Mouse (Mus musculus) left cerebral cortex, postnatal 4 days (tissue): Measurements from ENCODE around the gene Ccdc186. TPM values are rescaled to one million over a fixed set of nuclear protein-coding genes. Genes with fewer than 3 reads are reported as not detected.

Source experiments
- DNase-seq: peaks from one replicate; pipeline ENCODE4 v3.0.0-alpha.2; 2022
- intact Hi-C: fragments of 180-260 bp; cut with DNase I; formaldehyde crosslinking; loops from one replicate; pipeline ENCODE4 v1.15.1; 2025
- total RNA-seq, 2 experiments: library from RNA; stranded (reverse); gene quantifications; 2 replicates each; pipeline ENCODE4 v1.2.3; 2021

Gene Ccdc186
- 10 to 100 TPM; 41.4 to 42.1 TPM for total RNA-seq

- intact Hi-C loops, result no loop called here
- DNase-seq, result peak; percentile 97
These were observed at the start of gene Ccdc186 for GRCm38 (mm10) chr19:56821798-56822447. Gene Ccdc186, minus strand, starts transcription at chr19:56822190.

GRCm38 (mm10) chr19:56867701-56868100, 45.7 kb upstream of the Ccdc186 start:
- intact Hi-C loops, result no loop called here
- DNase-seq, result no peak

GRCm38 (mm10) chr19:56856455-56856854, 34.5 kb upstream of the Ccdc186 start:
- no peak for DNase-seq
- intact Hi-C loops, result no loop called here

GRCm38 (mm10) chr19:56852590-56852989, 30.6 kb upstream of the Ccdc186 start:
- intact Hi-C loops, result no loop called here

GRCm38 (mm10) chr19:56842974-56843373, 21.0 kb upstream of the Ccdc186 start:
- intact Hi-C loops, result no loop called here
- no peak for DNase-seq

More at GRCm38 (mm10) chr19:56852590-56852989, 30.6 kb upstream of the Ccdc186 start:
- no peak for DNase-seq

GRCm38 (mm10) chr19:56838942-56839706, 17.1 kb upstream of the Ccdc186 start:
- DNase-seq, result no peak
- intact Hi-C loops, result loop anchor here (10.0 kb wide), 1 partner anchor 56 kb away; no protein-coding TSS in a partner anchor

- peak; percentile 31 for DNase-seq
These were observed 13.3 kb upstream of the Ccdc186 start for GRCm38 (mm10) chr19:56835340-56835739.

GRCm38 (mm10) chr19:56830163-56830562, 8.2 kb upstream of the Ccdc186 start:
- intact Hi-C loops, result loop anchor here (10.0 kb wide), 1 partner anchor 65 kb away; no protein-coding TSS in a partner anchor
- DNase-seq, result no peak

More at GRCm38 (mm10) chr19:56835340-56835739, 13.3 kb upstream of the Ccdc186 start:
- intact Hi-C loops, result loop anchor here (10.0 kb wide), 1 partner anchor 59 kb away; no protein-coding TSS in a partner anchor

- DNase-seq, result no peak
- intact Hi-C loops, result no loop called here
These were observed 7.3 kb upstream of the Ccdc186 start for GRCm38 (mm10) chr19:56829267-56829666.

- intact Hi-C loops, result no loop called here
- no peak for DNase-seq
These were observed 6.3 kb upstream of the Ccdc186 start for GRCm38 (mm10) chr19:56828305-56828704.

- no peak for DNase-seq
- intact Hi-C loops, result no loop called here
These were observed 4.1 kb upstream of the Ccdc186 start, which contains the start of gene Tdrd1 for GRCm38 (mm10) chr19:56826047-56826631. Gene Tdrd1, plus strand, starts transcription at chr19:56826209.

GRCm38 (mm10) chr19:56822448-56822836, 452 bp upstream of the Ccdc186 start:
- DNase-seq, result no peak
- intact Hi-C loops, result no loop called here

GRCm38 (mm10) chr19:56821040-56821797, 771 bp downstream of the Ccdc186 start:
- no peak for DNase-seq
- intact Hi-C loops, result no loop called here

- intact Hi-C loops, result no loop called here
- DNase-seq, result peak; percentile 64
These were observed 4.0 kb downstream of the Ccdc186 start for GRCm38 (mm10) chr19:56817851-56818526.

- no peak for DNase-seq
- intact Hi-C loops, result no loop called here
These were observed 8.6 kb downstream of the Ccdc186 start for GRCm38 (mm10) chr19:56813360-56813759.

- DNase-seq, result peak; percentile 44
- intact Hi-C loops, result no loop called here
These were observed 10.4 kb downstream of the Ccdc186 start for GRCm38 (mm10) chr19:56811590-56811989.

- DNase-seq, result no peak
- intact Hi-C loops, result no loop called here
These were observed 11.3 kb downstream of the Ccdc186 start for GRCm38 (mm10) chr19:56810641-56811146.

- intact Hi-C loops, result loop anchor here (10.0 kb wide), 1 partner anchor 226 kb away; no protein-coding TSS in a partner anchor
These were observed 13.2 kb downstream of the Ccdc186 start for GRCm38 (mm10) chr19:56808771-56809170.

GRCm38 (mm10) chr19:56807122-56807521, 14.9 kb downstream of the Ccdc186 start:
- intact Hi-C loops, result loop anchor here (10.0 kb wide), 1 partner anchor 228 kb away; no protein-coding TSS in a partner anchor
- no peak for DNase-seq

More at GRCm38 (mm10) chr19:56808771-56809170, 13.2 kb downstream of the Ccdc186 start:
- peak; percentile 37 for DNase-seq
